Mouse (Mus musculus): ENCODE results near the gene Grk3.

Gene Grk3

DNA sequence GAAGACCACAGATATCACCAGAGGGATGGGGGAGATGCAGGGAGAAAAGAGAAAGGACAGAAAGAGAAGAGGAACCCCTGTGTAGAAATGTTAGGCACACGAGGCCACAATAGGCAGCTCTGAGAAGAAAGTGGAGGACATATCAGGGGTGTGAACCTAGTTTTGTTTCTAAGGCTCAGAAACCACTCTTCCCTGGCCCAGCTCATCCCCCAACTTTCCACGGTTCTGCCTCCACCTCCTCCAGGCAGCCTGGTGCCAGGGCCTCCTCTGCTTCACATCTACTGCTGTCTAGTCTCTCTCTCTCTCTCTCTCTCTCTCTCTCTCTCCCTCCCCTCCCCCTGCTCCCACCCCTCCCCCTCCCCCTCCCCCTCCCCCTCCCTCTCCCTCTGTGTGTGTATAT lies 7.1 kb downstream of the Grk3 start:
- DNase-seq (ENCODE audit: low spot score), result no peak

DNA sequence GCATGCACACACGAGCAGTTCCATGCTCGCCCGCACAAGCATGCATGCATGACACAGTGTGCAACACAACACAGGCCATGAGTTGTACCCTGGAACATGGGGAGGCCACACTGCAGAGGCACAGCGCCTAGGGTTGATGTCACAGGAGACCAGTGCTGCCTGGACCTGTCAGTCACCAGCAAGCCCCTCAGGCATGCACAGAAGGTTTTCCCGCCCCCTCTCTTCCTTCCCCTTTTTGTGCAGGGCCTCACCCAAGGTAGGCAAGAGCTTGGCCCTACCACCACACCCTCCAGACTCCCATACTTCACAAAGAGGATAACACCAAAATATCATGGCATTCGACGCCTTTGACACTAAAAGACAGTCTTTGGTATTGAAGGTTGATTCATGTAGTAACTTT lies 8.6 kb downstream of the Grk3 start:
- no peak for DNase-seq (ENCODE audit: low spot score)

- no peak for DNase-seq (ENCODE audit: low spot score)
Observed at GRCm38 (mm10) chr5:113005941-113006391, 9.6 kb downstream of the Grk3 start.

GRCm38 (mm10) chr5:113002821-113003380 lies 12.7 kb downstream of the Grk3 start:
- DNase-seq (ENCODE audit: low spot score), result no peak

DNA sequence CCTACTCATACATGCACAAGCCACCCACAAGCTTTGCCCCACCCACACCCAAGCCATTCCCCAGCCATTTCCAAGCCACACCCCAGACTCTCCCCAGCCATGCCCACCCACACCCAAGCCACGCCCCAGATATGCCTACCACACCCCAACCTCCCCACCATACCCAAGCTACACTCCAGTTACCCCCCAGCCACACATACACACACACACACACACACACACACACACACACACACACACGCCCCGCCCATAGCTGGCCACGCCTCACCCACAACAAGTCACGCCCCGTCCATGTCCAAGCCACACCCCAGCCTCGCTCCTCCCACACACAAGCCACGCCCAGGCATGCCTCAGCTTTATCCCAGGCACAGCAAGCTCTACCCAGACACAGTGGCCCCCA lies 16.4 kb downstream of the Grk3 start:
- no peak for DNase-seq (ENCODE audit: low spot score)

- DNase-seq (ENCODE audit: low spot score), result no peak
Observed at GRCm38 (mm10) chr5:112997516-112998186, 17.9 kb downstream of the Grk3 start.

GRCm38 (mm10) chr5:112991245-112991644 lies 24.3 kb downstream of the Grk3 start:
- DNase-seq (ENCODE audit: low spot score), result no peak

DNA sequence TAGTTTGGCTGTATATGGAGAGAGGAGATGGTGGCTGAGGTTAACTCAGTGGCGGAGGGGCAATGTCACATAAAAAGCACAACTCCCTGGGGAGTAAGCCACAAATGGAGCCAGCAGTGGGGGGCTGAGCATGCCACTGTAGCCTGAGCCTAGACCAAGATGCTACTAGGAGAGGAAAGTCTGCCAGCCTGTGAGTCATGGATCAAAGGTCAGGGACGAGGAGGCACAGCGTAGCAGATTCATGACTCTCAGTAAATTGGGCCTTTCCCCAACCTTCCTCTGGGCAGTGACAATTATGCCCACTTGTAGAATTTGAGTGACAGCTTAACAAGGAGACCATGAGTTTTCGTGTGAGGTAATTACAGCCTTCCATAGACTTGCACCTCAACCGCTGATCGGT lies 33.7 kb downstream of the Grk3 start:
- no peak for DNase-seq (ENCODE audit: low spot score)

DNA sequence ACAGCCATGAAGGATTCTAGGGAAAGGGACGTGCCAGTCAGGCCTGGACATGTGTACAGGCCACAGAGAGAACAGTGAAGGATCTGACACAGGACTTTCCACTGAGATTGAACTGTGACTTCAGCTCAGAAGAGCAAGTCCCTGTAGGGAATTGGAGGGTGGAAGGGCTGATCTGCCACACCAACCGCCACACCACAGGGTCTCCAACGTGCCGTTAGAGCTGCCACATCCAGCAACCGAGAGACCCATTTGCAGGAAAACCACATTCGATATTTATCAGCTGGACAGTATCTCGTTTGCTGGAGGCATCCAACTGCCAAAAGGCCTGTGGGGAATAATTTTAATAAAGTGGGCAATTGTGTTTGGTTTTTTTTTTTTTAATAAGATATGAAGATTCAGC lies 35.9 kb downstream of the Grk3 start:
- no peak for DNase-seq (ENCODE audit: low spot score)

DNA sequence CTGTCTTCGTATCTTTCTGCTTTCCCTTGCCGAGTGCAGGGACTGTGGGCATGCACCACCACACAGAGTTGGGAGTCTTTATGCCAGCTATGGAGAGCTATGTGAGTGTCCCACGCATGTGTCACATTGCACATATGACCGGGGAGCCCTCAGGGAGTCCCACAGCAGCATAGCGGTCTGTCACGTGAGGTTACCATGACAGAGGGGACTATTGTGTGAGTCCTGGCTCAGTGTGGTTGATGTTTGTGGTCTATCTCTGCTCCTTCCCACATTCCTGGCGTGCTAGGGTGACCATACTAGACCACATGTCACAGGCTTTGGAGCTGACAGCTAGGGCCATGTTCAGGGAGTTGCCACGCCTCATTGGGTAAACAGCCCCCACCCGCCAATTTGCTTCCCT lies 36.4 kb downstream of the Grk3 start:
- DNase-seq (ENCODE audit: low spot score), result no peak

GRCm38 (mm10) chr5:112977089-112977488 lies 38.5 kb downstream of the Grk3 start:
- no peak for DNase-seq (ENCODE audit: low spot score)

DNA sequence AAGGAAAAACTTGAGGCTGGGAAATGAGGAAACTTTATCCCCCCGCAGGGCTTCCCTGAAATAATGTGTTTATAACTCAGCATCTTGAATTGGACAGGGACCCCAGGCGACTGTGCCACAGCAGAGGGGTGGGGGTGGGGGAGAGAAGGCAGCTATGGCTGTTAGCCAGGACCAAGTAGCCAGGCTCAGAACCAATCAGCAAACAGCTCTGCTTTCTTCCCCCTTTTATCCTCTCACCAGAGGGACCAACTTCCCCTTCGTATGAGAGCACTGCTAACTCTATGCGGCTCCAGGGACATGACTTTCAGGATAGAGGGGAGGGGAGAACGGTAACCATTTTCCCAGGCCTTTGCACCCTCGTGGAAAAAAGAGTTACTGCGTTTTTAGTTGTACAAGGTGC lies 42.0 kb downstream of the Grk3 start:
- DNase-seq (ENCODE audit: low spot score), result no peak

DNA sequence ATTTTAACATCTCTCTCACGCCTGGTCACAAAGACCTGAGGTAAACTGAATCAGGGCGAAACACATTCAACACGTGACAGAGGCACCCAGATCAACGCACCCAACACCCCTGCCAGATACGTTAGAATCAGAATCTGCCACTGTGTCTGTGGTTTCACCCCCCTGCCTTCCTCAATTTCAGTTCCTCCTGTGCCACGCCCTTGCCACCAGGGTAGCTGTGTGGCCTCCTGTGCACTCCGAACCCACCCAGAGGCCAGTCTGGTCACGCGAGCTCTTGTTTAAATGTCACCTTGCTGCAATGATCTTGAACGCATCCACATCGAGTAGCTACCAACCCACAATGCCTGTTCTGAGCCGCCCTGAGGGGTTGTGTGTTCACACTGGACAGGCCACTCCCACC lies 43.3 kb downstream of the Grk3 start:
- no peak for DNase-seq (ENCODE audit: low spot score)

- no peak for DNase-seq (ENCODE audit: low spot score)
Observed at GRCm38 (mm10) chr5:112963495-112963894, 52.1 kb downstream of the Grk3 start.

DNA sequence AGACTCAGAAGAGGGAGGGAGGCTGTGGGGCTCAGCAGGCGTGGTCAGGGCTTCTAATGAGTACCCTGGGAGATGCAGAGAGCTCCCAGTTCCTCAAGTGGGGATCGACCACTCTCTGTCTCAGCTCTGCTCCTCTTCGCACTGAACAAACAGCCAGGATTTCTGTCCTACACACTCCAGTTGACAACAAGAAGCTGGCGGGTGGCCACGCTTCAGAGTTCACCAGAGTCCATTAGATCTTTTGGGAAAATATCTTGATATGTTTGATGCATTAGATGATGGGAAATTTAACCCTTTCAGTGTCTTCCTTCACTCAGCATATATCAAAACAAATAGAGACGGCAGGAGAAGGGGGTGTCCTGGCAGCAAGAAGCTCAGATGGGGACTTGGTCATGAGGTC lies 53.4 kb downstream of the Grk3 start:
- no peak for DNase-seq (ENCODE audit: low spot score)

DNA sequence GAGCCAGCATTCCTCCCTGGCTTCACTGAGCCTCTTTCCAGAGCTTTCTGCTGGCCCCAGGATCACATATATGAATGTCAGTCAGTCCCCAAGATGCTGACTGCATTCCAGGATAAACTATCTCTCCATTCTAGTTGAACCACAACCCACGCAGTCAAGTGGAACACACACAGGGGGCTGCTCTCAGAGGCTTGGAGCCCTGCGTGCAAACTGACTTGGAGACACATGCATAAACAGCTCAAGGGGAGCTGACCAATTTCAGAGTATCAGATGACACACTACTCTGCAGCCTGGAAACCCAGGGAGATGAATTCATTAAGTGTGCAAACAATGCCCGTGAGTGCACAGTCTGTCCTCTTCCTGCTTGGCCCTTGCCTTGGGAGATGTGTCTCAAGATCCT lies 54.7 kb downstream of the Grk3 start:
- DNase-seq (ENCODE audit: low spot score), result no peak

DNA sequence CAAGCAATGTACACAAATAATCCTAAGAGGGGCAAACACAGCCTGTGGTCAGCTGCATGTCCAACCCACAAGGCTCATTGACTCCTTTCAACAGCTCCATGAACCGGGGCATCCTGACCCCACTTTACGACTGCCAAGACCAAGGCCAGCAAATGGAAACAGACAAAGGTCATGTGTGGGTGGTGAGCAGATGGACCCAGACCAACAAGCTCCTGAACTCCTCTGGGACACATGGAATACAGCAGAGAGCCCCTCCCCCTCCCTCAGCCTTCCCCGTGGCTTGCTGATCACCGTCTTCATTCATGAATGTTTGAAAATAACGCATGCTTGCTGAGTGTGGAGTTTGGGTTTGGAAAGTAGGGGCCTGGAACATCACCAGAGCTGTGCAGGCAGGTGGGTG lies 57.3 kb downstream of the Grk3 start:
- no peak for DNase-seq (ENCODE audit: low spot score)

DNA sequence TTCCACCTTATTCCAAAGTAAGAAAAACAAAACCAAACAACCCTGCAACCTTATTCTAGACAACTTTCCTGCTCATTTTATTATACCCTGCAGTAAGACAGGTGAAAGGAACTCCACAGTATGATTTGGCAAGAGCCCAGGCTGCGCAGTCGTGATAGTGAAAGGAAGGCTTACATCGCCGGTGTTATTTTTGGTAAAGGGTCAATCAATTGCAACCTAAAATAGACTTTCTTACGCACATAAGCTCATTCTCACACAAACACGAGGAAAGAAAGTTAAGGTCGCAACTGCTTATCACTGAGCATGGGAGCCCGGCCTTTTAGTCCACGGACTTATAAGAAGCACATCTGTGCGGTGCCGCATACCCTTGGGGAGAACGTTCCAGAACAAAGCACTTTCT lies 58.8 kb downstream of the Grk3 start:
- DNase-seq (ENCODE audit: low spot score), result no peak

GRCm38 (mm10) chr5:112956368-112956767 lies 59.2 kb downstream of the Grk3 start:
- no peak for DNase-seq (ENCODE audit: low spot score)

- no peak for DNase-seq (ENCODE audit: low spot score)
Observed at GRCm38 (mm10) chr5:112950847-112951246, 64.7 kb downstream of the Grk3 start.

- DNase-seq (ENCODE audit: low spot score), result no peak
Observed at GRCm38 (mm10) chr5:112945925-112946324, 69.7 kb downstream of the Grk3 start.

DNA sequence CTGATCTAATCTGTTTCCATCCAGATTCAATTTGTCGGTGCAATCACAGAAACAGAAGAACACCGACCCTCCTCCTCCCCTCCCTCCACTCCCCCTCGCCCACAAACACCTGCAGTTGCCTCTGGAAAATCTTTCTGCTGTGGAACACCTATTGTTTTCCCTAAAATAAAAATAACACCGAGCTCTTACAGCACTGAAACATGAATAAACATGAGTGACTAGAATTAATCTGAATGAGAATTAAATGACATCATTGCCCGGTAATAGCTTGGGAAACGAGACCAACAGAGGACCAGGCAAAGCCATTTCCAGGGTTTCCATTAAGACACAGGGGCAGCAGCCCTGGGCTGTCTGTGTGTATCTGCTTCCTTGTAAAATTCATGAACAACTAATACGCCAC lies 73.3 kb downstream of the Grk3 start:
- no peak for DNase-seq (ENCODE audit: low spot score)

- DNase-seq (ENCODE audit: low spot score), result no peak
Observed at GRCm38 (mm10) chr5:112941001-112941400, 74.6 kb downstream of the Grk3 start.

- no peak for DNase-seq (ENCODE audit: low spot score)
Observed at GRCm38 (mm10) chr5:112936632-112937031, 79.0 kb downstream of the Grk3 start.

Data from ovary, postnatal 10 days (tissue).